Mouse (Mus musculus) intestine, postnatal 0 days (tissue): ENCODE data around the gene Ccdc191. TPM values are rescaled to one million over a fixed set of nuclear protein-coding genes. Genes with fewer than 3 reads are reported as not detected.

Experiments
- ATAC-seq: fragments of 200-750 bp; cut with Nextera tagmentation; 2 replicates; pipeline ENCODE4 v1.8.0; 2017; ENCODE audit warnings: mild to moderate bottlenecking, moderate TSS enrichment, moderate library complexity
- H3K27ac ChIP-seq: fragments of 300-500 bp; sonication (generic); 2 replicates; pipeline ENCODE4 v1.5.1; 2014; ENCODE audit warnings: mild to moderate bottlenecking, low read depth, low read length, moderate library complexity
- H3K27me3 ChIP-seq: fragments of 300-500 bp; sonication (generic); replicated peaks from 2 replicates; pipeline ENCODE4 v1.6.1; 2014; ENCODE audit warnings: low read length, mixed read lengths; ENCODE audit not compliant: control insufficient read depth, insufficient read depth
- H3K36me3 ChIP-seq: fragments of 300-500 bp; sonication (generic); 2 replicates; pipeline ENCODE4 v1.6.1; 2014; ENCODE audit warnings: mild to moderate bottlenecking, moderate library complexity; ENCODE audit not compliant: control insufficient read depth, insufficient read depth
- H3K4me1 ChIP-seq: fragments of 300-500 bp; sonication (generic); replicated peaks from 2 replicates; pipeline ENCODE4 v1.6.1; 2014; ENCODE audit warnings: antibody characterized with exemption, low read length, mixed read lengths; ENCODE audit not compliant: control insufficient read depth, insufficient read depth
- H3K4me2 ChIP-seq: fragments of 300-500 bp; sonication (generic); replicated peaks from 2 replicates; pipeline ENCODE4 v1.6.1; 2014; ENCODE audit warnings: low read depth, mild to moderate bottlenecking, moderate library complexity
- H3K4me3 ChIP-seq: fragments of 300-500 bp; sonication (generic); 2 replicates; pipeline ENCODE4 v1.5.1; 2014; ENCODE audit warnings: low read depth, low read length
- H3K9ac ChIP-seq: fragments of 300-500 bp; sonication (generic); 2 replicates; pipeline ENCODE4 v1.6.1; 2014; ENCODE audit warnings: mild to moderate bottlenecking, low read depth, low read length
- H3K9me3 ChIP-seq: fragments of 300-500 bp; sonication (generic); 2 replicates; pipeline ENCODE4 v1.6.1; 2016; ENCODE audit warnings: mixed run types; ENCODE audit not compliant: control insufficient read depth
- CTCF ChIP-seq: sonication (generic); IDR thresholded peaks from 2 replicates; pipeline ENCODE4 v1.5.1; 2016; ENCODE audit warnings: low read depth, mild to moderate bottlenecking, control low read depth, antibody characterized with exemption, moderate library complexity
- WGBS: fragments of 180-500 bp; shearing (Covaris S2); extraction: QIAGEN DNeasy Blood & Tissue Kit; methylation state at CpG from one replicate; pipeline ENCODE4 v1.1.7; 2014; 5-methylcytosine and 5-hydroxymethylcytosine counted together
- polyA plus RNA-seq: library from polyadenylated mRNA; unstranded; fragments of >200 nt; fragmentation: Nextera tagmentation; extraction: Ambion mirVana; gene quantifications from 2 replicates; pipeline ENCODE4 v1.2.1, GENCODE M21; 2015

Ccdc191 gene
- polyA plus RNA-seq, result 3.6 and 4.2 TPM in 2 replicates

- peak within 1 kb of the TSS; percentile 78 for H3K4me2 ChIP-seq
- no peaks in the 10 kb centered on the region for H3K27me3 ChIP-seq
- H3K9ac ChIP-seq, result peak within 1 kb of the TSS; percentile 52
- peak within 1 kb of the TSS; percentile 50; the same call in 1 of the 2 replicates for H3K27ac ChIP-seq
- no peaks in the 10 kb centered on the region for H3K36me3 ChIP-seq
- H3K4me1 ChIP-seq, result no peaks in the 10 kb centered on the region
- no peak for TF ChIP-seq CTCF
- under 1% methylated on average over 33 of the region's 33 CpGs for WGBS
- H3K4me3 ChIP-seq, result peak within 1 kb of the TSS; percentile 54
- no peaks in the 10 kb centered on the region for H3K9me3 ChIP-seq
- ATAC-seq, result peak; percentile 100
Measured at GRCm38 (mm10) chr16:43889208-43890004, at the start of gene Ccdc191. Gene Ccdc191 (plus strand): TSS chr16:43889800.

- no peak overlapping the region for H3K27ac ChIP-seq
- no peak overlapping the region for H3K9ac ChIP-seq
- ATAC-seq, result no peak
- 78% methylated on average over 1 of the region's 1 CpGs for WGBS
- no peaks in the 10 kb centered on the region for H3K4me1 ChIP-seq
- TF ChIP-seq CTCF, result no peak
- H3K9me3 ChIP-seq, result no peaks in the 10 kb centered on the region
- no peak overlapping the region for H3K4me2 ChIP-seq
- no peaks in the 10 kb centered on the region for H3K27me3 ChIP-seq
- H3K36me3 ChIP-seq, result no peaks in the 10 kb centered on the region
- H3K4me3 ChIP-seq, result no peak overlapping the region
Measured at GRCm38 (mm10) chr16:43841236-43841635, 48.4 kb upstream of the Ccdc191 start.

- no peak for TF ChIP-seq CTCF
- no peaks in the 10 kb centered on the region for H3K27me3 ChIP-seq
- no peak overlapping the region for H3K27ac ChIP-seq
- no peaks in the 10 kb centered on the region for H3K36me3 ChIP-seq
- no peak for ATAC-seq
- H3K9me3 ChIP-seq, result no peaks in the 10 kb centered on the region
- 64% methylated on average over 1 of the region's 1 CpGs for WGBS
- H3K4me3 ChIP-seq, result no peak overlapping the region
- no peak overlapping the region for H3K4me2 ChIP-seq
- H3K9ac ChIP-seq, result no peak overlapping the region
- no peaks in the 10 kb centered on the region for H3K4me1 ChIP-seq
Measured at GRCm38 (mm10) chr16:43849839-43850238, 39.8 kb upstream of the Ccdc191 start.

GRCm38 (mm10) chr16:43858941-43859476 lies 30.6 kb upstream of the Ccdc191 start:
- TF ChIP-seq CTCF, result no peak
- peaks cover 17% of the 10 kb centered on the region for H3K36me3 ChIP-seq
- no peak overlapping the region for H3K9ac ChIP-seq
- ATAC-seq, result no peak
- H3K4me2 ChIP-seq, result no peak overlapping the region
- H3K4me3 ChIP-seq, result no peak overlapping the region
- 96% methylated on average over 5 of the region's 5 CpGs for WGBS
- H3K4me1 ChIP-seq, result no peaks in the 10 kb centered on the region
- H3K27ac ChIP-seq, result no peak overlapping the region
- no peaks in the 10 kb centered on the region for H3K9me3 ChIP-seq
- no peaks in the 10 kb centered on the region for H3K27me3 ChIP-seq

- H3K9me3 ChIP-seq, result no peaks in the 10 kb centered on the region
- no peak overlapping the region for H3K27ac ChIP-seq
- peaks cover 22% of the 10 kb centered on the region for H3K36me3 ChIP-seq
- ATAC-seq, result no peak
- no peak overlapping the region for H3K4me2 ChIP-seq
- H3K4me1 ChIP-seq, result no peaks in the 10 kb centered on the region
- no peak overlapping the region for H3K9ac ChIP-seq
- H3K27me3 ChIP-seq, result no peaks in the 10 kb centered on the region
- 59% methylated on average over 6 of the region's 6 CpGs for WGBS
- TF ChIP-seq CTCF, result no peak
- H3K4me3 ChIP-seq, result no peak overlapping the region
Measured at GRCm38 (mm10) chr16:43860624-43861023, 29.0 kb upstream of the Ccdc191 start.

- no peak overlapping the region for H3K4me2 ChIP-seq
- ATAC-seq, result no peak
- no peak for TF ChIP-seq CTCF
- H3K36me3 ChIP-seq, result peaks cover 19% of the 10 kb centered on the region
- H3K9ac ChIP-seq, result no peak overlapping the region
- H3K4me1 ChIP-seq, result no peaks in the 10 kb centered on the region
- no peaks in the 10 kb centered on the region for H3K27me3 ChIP-seq
- no peaks in the 10 kb centered on the region for H3K9me3 ChIP-seq
- no peak overlapping the region for H3K27ac ChIP-seq
- no peak overlapping the region for H3K4me3 ChIP-seq
Measured at GRCm38 (mm10) chr16:43869805-43870204, 19.8 kb upstream of the Ccdc191 start.
